In genomic region chr4:142492926-142493492, GRCm38 (mm10) we compare ENCODE assay signal across 19 mouse cellular contexts.
DNase-seq lines count a peak whose midpoint lies in the region; ATAC-seq and TF ChIP-seq lines count a peak whose summit lies in the region.
"Had no signal": no experiment of that assay in that cellular context is flagged by ENCODE, and none has a peak within 500 bp of the region (broad histone marks: within the 10 kb centered on the region; RNA-seq: fewer than 3 reads in every experiment).

No protein-coding gene starts in this region.

- no peaks in the 10 kb centered on the region for H3K27me3 ChIP-seq in kidney, adult 2 months (replicated peaks; ENCODE audit: control insufficient read depth, insufficient read depth, low read length)
- no peaks in the 10 kb centered on the region for H3K27me3 ChIP-seq in kidney, embryonic 14.5 days (ENCODE audit: control insufficient read depth, insufficient read depth, low read length)
- peaks cover 53% of the 10 kb centered on the region for H3K27me3 ChIP-seq in heart, embryonic 16.5 days (ENCODE audit: control insufficient read depth, insufficient read depth, low read length)
- H3K27me3 ChIP-seq in midbrain, embryonic 14.5 days (ENCODE audit: control insufficient read depth, insufficient read depth, low read length), result no peaks in the 10 kb centered on the region
- H3K27me3 ChIP-seq: intestine, embryonic 15.5 days had no signal

- H3K9ac ChIP-seq in kidney, embryonic 14.5 days (ENCODE audit: low read depth, low read length), result no peak overlapping the region
- H3K9ac ChIP-seq in heart, embryonic 16.5 days (ENCODE audit: low read length), result no peak overlapping the region
- no peak overlapping the region for H3K9ac ChIP-seq in midbrain, embryonic 14.5 days (replicated peaks; ENCODE audit: low read length)
- H3K9ac ChIP-seq: hindbrain, embryonic 14.5 days; intestine, embryonic 15.5 days had no signal

- H3K4me3 ChIP-seq in kidney, adult 2 months (ENCODE audit: insufficient read depth, low read depth, low read length), result no peak overlapping the region
- H3K4me3 ChIP-seq in kidney, embryonic 14.5 days (ENCODE audit: low read length), result no peak overlapping the region
- no peak overlapping the region for H3K4me3 ChIP-seq in lung, adult 2 months (replicated peaks; ENCODE audit: extremely low read depth, low read depth, low read length)
- no peak overlapping the region for H3K4me3 ChIP-seq in heart, embryonic 16.5 days (ENCODE audit: low read length)
- no peak overlapping the region for H3K4me3 ChIP-seq in midbrain, embryonic 14.5 days (replicated peaks; ENCODE audit: low read depth, low read length)
- H3K4me3 ChIP-seq: embryonic facial prominence, embryonic 10.5 days; gastrocnemius, adult 2 months; intestine, embryonic 15.5 days; left cerebral cortex, adult 2 months had no signal

- no peaks in the 10 kb centered on the region for H3K36me3 ChIP-seq in kidney, adult 2 months (ENCODE audit: control insufficient read depth, insufficient read depth, low read length)
- H3K36me3 ChIP-seq in kidney, embryonic 14.5 days (ENCODE audit: control insufficient read depth, insufficient read depth, low read length), result no peaks in the 10 kb centered on the region
- no peaks in the 10 kb centered on the region for H3K36me3 ChIP-seq in heart, embryonic 16.5 days (ENCODE audit: control insufficient read depth, insufficient read depth)
- no peaks in the 10 kb centered on the region for H3K36me3 ChIP-seq in midbrain, embryonic 14.5 days (ENCODE audit: control insufficient read depth, insufficient read depth, low read length)
- H3K36me3 ChIP-seq: embryonic facial prominence, embryonic 10.5 days; intestine, embryonic 15.5 days had no signal

- no peaks in the 10 kb centered on the region for H3K4me1 ChIP-seq in kidney, adult 2 months (ENCODE audit: control insufficient read depth, insufficient read depth, low read length)
- 0 out of 2 replicates have a peak, but pooled peaks cover 6% of the 10 kb centered on the region for H3K4me1 ChIP-seq in kidney, embryonic 14.5 days (ENCODE audit: control insufficient read depth, insufficient read depth, low read length)
- H3K4me1 ChIP-seq in lung, adult 2 months (ENCODE audit: control insufficient read depth, insufficient read depth, low read length), result no peaks in the 10 kb centered on the region
- H3K4me1 ChIP-seq in heart, embryonic 16.5 days (ENCODE audit: control insufficient read depth, insufficient read depth, low read length), result peaks cover 9% of the 10 kb centered on the region
- H3K4me1 ChIP-seq in midbrain, embryonic 14.5 days (ENCODE audit: control insufficient read depth, insufficient read depth, low read length), result peaks cover 6% of the 10 kb centered on the region; the same call in 1 of the 2 replicates
- H3K4me1 ChIP-seq: intestine, embryonic 15.5 days had no signal

- no peak for TF ChIP-seq CTCF in kidney, adult 2 months (conservative IDR thresholded peaks at IDR 0.05; ENCODE audit: insufficient read depth, insufficient read length, low read depth, low read length)
- TF ChIP-seq CTCF in lung, adult 2 months (IDR thresholded peaks at IDR 0.05; ENCODE audit: insufficient read depth, low read length), result no peak

- no peak for ATAC-seq in kidney, embryonic 14.5 days (ENCODE audit: low FRiP score, low TSS enrichment)
- peak; percentile 79 for ATAC-seq in heart, embryonic 16.5 days (replicated peaks; ENCODE audit: extremely low read depth, insufficient read depth, low FRiP score)
- ATAC-seq in monocyte, adult 5-6 weeks (replicated peaks; ENCODE audit: insufficient number of reproducible peaks, low FRiP score, low TSS enrichment, poor library complexity, severe bottlenecking), result no peak
- no peak for ATAC-seq in midbrain, embryonic 14.5 days (ENCODE audit: low FRiP score, low TSS enrichment)
- ATAC-seq: intestine, embryonic 15.5 days had no signal

- TF ChIP-seq POLR2A in kidney, adult 2 months (IDR thresholded peaks at IDR 0.05; ENCODE audit: low read depth, low read length), result no peak
- no peak for TF ChIP-seq POLR2A in lung, adult 2 months (IDR thresholded peaks at IDR 0.05; ENCODE audit: borderline replicate concordance, extremely low read depth, low read depth, low read length)

- 57% methylated on average over 10 of the region's 10 CpGs for WGBS in kidney, adult 2 months
- 44% methylated on average over 10 of the region's 10 CpGs for WGBS in kidney, embryonic 14.5 days
- WGBS in lung, adult 2 months, result 53% methylated on average over 10 of the region's 10 CpGs
- WGBS in heart, embryonic 16.5 days, result 32% methylated on average over 10 of the region's 10 CpGs
- WGBS in midbrain, embryonic 14.5 days, result 84% methylated on average over 10 of the region's 10 CpGs

- DNase-seq in kidney, adult 2 months, result peak; percentile 22
- DNase-seq in lung, postnatal 10 days, result peak; percentile 5
- DNase-seq in lung, adult 2 months, result no peak
- peak; percentile 6 for DNase-seq in lung, postnatal 36 days
- no peak for DNase-seq in midbrain, embryonic 14.5 days
- DNase-seq: cerebellum, adult 8-10 months; gastrocnemius, adult 2 months; left cerebral cortex, postnatal 4 days; liver; retina, postnatal 1 day; thymus, adult 2 months had no signal

- H3K4me2 ChIP-seq in kidney, embryonic 14.5 days (replicated peaks; ENCODE audit: low read depth, low read length), result no peak overlapping the region
- no peak overlapping the region for H3K4me2 ChIP-seq in heart, embryonic 16.5 days (ENCODE audit: low read depth, low read length)
- no peak overlapping the region for H3K4me2 ChIP-seq in midbrain, embryonic 14.5 days (ENCODE audit: low read length)
- H3K4me2 ChIP-seq: hindbrain, embryonic 14.5 days; intestine, embryonic 15.5 days had no signal

- H3K27ac ChIP-seq in kidney, adult 2 months (ENCODE audit: insufficient read depth, low read depth, low read length), result no peak overlapping the region
- H3K27ac ChIP-seq in kidney, embryonic 14.5 days (ENCODE audit: low read depth, low read length), result no peak overlapping the region
- H3K27ac ChIP-seq in heart, embryonic 16.5 days (ENCODE audit: low read length), result no peak overlapping the region
- H3K27ac ChIP-seq in midbrain, embryonic 14.5 days (replicated peaks; ENCODE audit: low read depth, low read length), result no peak overlapping the region
- H3K27ac ChIP-seq: embryonic facial prominence, embryonic 10.5 days; gastrocnemius, adult 2 months; hindbrain, embryonic 14.5 days; intestine, embryonic 15.5 days; kidney, postnatal 0 days; left cerebral cortex, adult 2 months had no signal

- H3K9me3 ChIP-seq in kidney, embryonic 14.5 days (ENCODE audit: control insufficient read depth, low read length), result no peaks in the 10 kb centered on the region
- no peaks in the 10 kb centered on the region for H3K9me3 ChIP-seq in heart, embryonic 16.5 days (replicated peaks; ENCODE audit: control insufficient read depth, low read length)
- no peaks in the 10 kb centered on the region for H3K9me3 ChIP-seq in midbrain, embryonic 14.5 days (ENCODE audit: control insufficient read depth, low read length)
- H3K9me3 ChIP-seq: embryonic facial prominence, embryonic 10.5 days; intestine, embryonic 15.5 days had no signal

Comparison
In these comparisons a context has a peak if more than half of its experiments do, and no peak if none do; other contexts are left out.
1. DNase-seq: peak in kidney, adult 2 months (single experiment), lung, postnatal 10 days (single experiment) and lung, postnatal 36 days (single experiment); none in lung, adult 2 months (single experiment) and midbrain, embryonic 14.5 days (single experiment).